Mouse (Mus musculus) G1E (cell line): ENCODE results near the gene Fgf3.

Experiments used
- CTCF ChIP-seq: IDR thresholded peaks from 2 replicates; pipeline ENCODE4 v1.5.1; 2012; ENCODE audit warnings: low read depth, low read length, inconsistent platforms, mixed read lengths
- GATA1 ChIP-seq: IDR thresholded peaks from 2 replicates; pipeline ENCODE4 v1.6.1; 2012; ENCODE audit warnings: borderline replicate concordance, low read length, inconsistent platforms, mixed read lengths
- GATA2 ChIP-seq: IDR thresholded peaks from 2 replicates; pipeline ENCODE4 v1.6.1; 2012; ENCODE audit warnings: low read depth, low read length, inconsistent platforms, borderline replicate concordance
- POLR2AphosphoS5 ChIP-seq: IDR thresholded peaks from 2 replicates; pipeline ENCODE4 v1.6.1; 2012; ENCODE audit warnings: low read depth, low read length, inconsistent platforms; ENCODE audit not compliant: insufficient replicate concordance
- TAL1 ChIP-seq: conservative IDR thresholded peaks from 2 replicates; pipeline ENCODE4 v1.6.1; 2012; ENCODE audit warnings: low read depth, low read length, inconsistent platforms, mixed read lengths

- TF ChIP-seq CTCF = no peak
- TF ChIP-seq GATA1 = no peak
- TF ChIP-seq TAL1 = peak; percentile 82
- TF ChIP-seq POLR2AphosphoS5 = no peak
- no peak for TF ChIP-seq GATA2
Observed at GRCm38 (mm10) chr7:144807976-144808577, 29.8 kb upstream of the Fgf3 start.
